Mouse (Mus musculus): ENCODE data around the gene Tradd.

Tradd gene

GRCm38 (mm10) chr8:105264024-105264982 is at the start of gene Tradd, which contains the start of gene Fbxl8:
Gene Tradd, minus strand, starts transcription at chr8:105264609.
Gene Fbxl8, plus strand, starts transcription at chr8:105264648.
- H3K27me3 ChIP-seq (ENCODE audit: control insufficient read depth, insufficient read depth, low read length, poor library complexity, severe bottlenecking), result no peaks in the 10 kb centered on the region
- no peaks in the 10 kb centered on the region for H3K36me3 ChIP-seq (ENCODE audit: control insufficient read depth, insufficient read depth, low read length, poor library complexity, severe bottlenecking)
- DNase-seq (ENCODE audit: low read depth, low spot score), result peak; percentile 70

- H3K36me3 ChIP-seq (ENCODE audit: control insufficient read depth, insufficient read depth, low read length, poor library complexity, severe bottlenecking), result peaks cover 5% of the 10 kb centered on the region
- H3K27me3 ChIP-seq (ENCODE audit: control insufficient read depth, insufficient read depth, low read length, poor library complexity, severe bottlenecking), result no peaks in the 10 kb centered on the region
- DNase-seq (ENCODE audit: low read depth, low spot score), result no peak
These were observed 49.4 kb upstream of the Tradd start for GRCm38 (mm10) chr8:105313622-105314402.

GRCm38 (mm10) chr8:105312891-105313481 is 48.6 kb upstream of the Tradd start:
- Histone ChIP-seq H3K27me3 (ENCODE audit: control insufficient read depth, insufficient read depth, low read length, poor library complexity, severe bottlenecking) (no peaks in the 10 kb centered on the region; the same call in 1 of the 2 replicates), H3K36me3 (ENCODE audit: control insufficient read depth, insufficient read depth, low read length, poor library complexity, severe bottlenecking) (peaks cover 3% of the 10 kb centered on the region)
- DNase-seq (ENCODE audit: low read depth, low spot score), result no peak

GRCm38 (mm10) chr8:105311718-105312117 is 47.3 kb upstream of the Tradd start:
- Histone ChIP-seq H3K27me3 (ENCODE audit: control insufficient read depth, insufficient read depth, low read length, poor library complexity, severe bottlenecking) (no peaks in the 10 kb centered on the region; the same call in 1 of the 2 replicates), H3K36me3 (ENCODE audit: control insufficient read depth, insufficient read depth, low read length, poor library complexity, severe bottlenecking) (peaks cover 3% of the 10 kb centered on the region)
- no peak for DNase-seq (ENCODE audit: low read depth, low spot score)

- no peak for DNase-seq (ENCODE audit: low read depth, low spot score)
- H3K36me3 ChIP-seq (ENCODE audit: control insufficient read depth, insufficient read depth, low read length, poor library complexity, severe bottlenecking), result peaks cover 3% of the 10 kb centered on the region
- no peaks in the 10 kb centered on the region; the same call in 1 of the 2 replicates for H3K27me3 ChIP-seq (ENCODE audit: control insufficient read depth, insufficient read depth, low read length, poor library complexity, severe bottlenecking)
These were observed 45.7 kb upstream of the Tradd start for GRCm38 (mm10) chr8:105310118-105310517.

- peaks cover 3% of the 10 kb centered on the region for H3K36me3 ChIP-seq (ENCODE audit: control insufficient read depth, insufficient read depth, low read length, poor library complexity, severe bottlenecking)
- DNase-seq (ENCODE audit: low read depth, low spot score), result no peak
These were observed 44.9 kb upstream of the Tradd start for GRCm38 (mm10) chr8:105309142-105309847.

GRCm38 (mm10) chr8:105308428-105308827 is 44.0 kb upstream of the Tradd start:
- peaks cover 4% of the 10 kb centered on the region for H3K36me3 ChIP-seq (ENCODE audit: control insufficient read depth, insufficient read depth, low read length, poor library complexity, severe bottlenecking)
- no peaks in the 10 kb centered on the region; the same call in 1 of the 2 replicates for H3K27me3 ChIP-seq (ENCODE audit: control insufficient read depth, insufficient read depth, low read length, poor library complexity, severe bottlenecking)
- no peak for DNase-seq (ENCODE audit: low read depth, low spot score)

More at GRCm38 (mm10) chr8:105309142-105309847, 44.9 kb upstream of the Tradd start:
- no peaks in the 10 kb centered on the region; the same call in 1 of the 2 replicates for H3K27me3 ChIP-seq (ENCODE audit: control insufficient read depth, insufficient read depth, low read length, poor library complexity, severe bottlenecking)

GRCm38 (mm10) chr8:105307670-105308069 is 43.3 kb upstream of the Tradd start:
- no peak for DNase-seq (ENCODE audit: low read depth, low spot score)
- H3K27me3 ChIP-seq (ENCODE audit: control insufficient read depth, insufficient read depth, low read length, poor library complexity, severe bottlenecking), result no peaks in the 10 kb centered on the region; the same call in 1 of the 2 replicates
- peaks cover 6% of the 10 kb centered on the region for H3K36me3 ChIP-seq (ENCODE audit: control insufficient read depth, insufficient read depth, low read length, poor library complexity, severe bottlenecking)

GRCm38 (mm10) chr8:105306146-105306691 is 41.8 kb upstream of the Tradd start:
- no peak for DNase-seq (ENCODE audit: low read depth, low spot score)
- peaks cover 13% of the 10 kb centered on the region for H3K36me3 ChIP-seq (ENCODE audit: control insufficient read depth, insufficient read depth, low read length, poor library complexity, severe bottlenecking)
- H3K27me3 ChIP-seq (ENCODE audit: control insufficient read depth, insufficient read depth, low read length, poor library complexity, severe bottlenecking), result no peaks in the 10 kb centered on the region; the same call in 1 of the 2 replicates

GRCm38 (mm10) chr8:105305211-105306145 is 41.1 kb upstream of the Tradd start, which contains the start of gene Elmo3:
Gene Elmo3, plus strand, starts transcription at chr8:105305601.
- peak; percentile 28 for DNase-seq (ENCODE audit: low read depth, low spot score)
- H3K36me3 ChIP-seq (ENCODE audit: control insufficient read depth, insufficient read depth, low read length, poor library complexity, severe bottlenecking), result peaks cover 15% of the 10 kb centered on the region
- no peaks in the 10 kb centered on the region; the same call in 1 of the 2 replicates for H3K27me3 ChIP-seq (ENCODE audit: control insufficient read depth, insufficient read depth, low read length, poor library complexity, severe bottlenecking)

- DNase-seq (ENCODE audit: low read depth, low spot score), result no peak
- Histone ChIP-seq H3K36me3 (ENCODE audit: control insufficient read depth, insufficient read depth, low read length, poor library complexity, severe bottlenecking) (peaks cover 15% of the 10 kb centered on the region), H3K27me3 (ENCODE audit: control insufficient read depth, insufficient read depth, low read length, poor library complexity, severe bottlenecking) (no peaks in the 10 kb centered on the region; the same call in 1 of the 2 replicates)
These were observed 40.2 kb upstream of the Tradd start for GRCm38 (mm10) chr8:105304325-105305210.

GRCm38 (mm10) chr8:105303874-105304273 is 39.5 kb upstream of the Tradd start:
- H3K36me3 ChIP-seq (ENCODE audit: control insufficient read depth, insufficient read depth, low read length, poor library complexity, severe bottlenecking), result peaks cover 13% of the 10 kb centered on the region
- H3K27me3 ChIP-seq (ENCODE audit: control insufficient read depth, insufficient read depth, low read length, poor library complexity, severe bottlenecking), result no peaks in the 10 kb centered on the region; the same call in 1 of the 2 replicates
- DNase-seq (ENCODE audit: low read depth, low spot score), result no peak

All from splenic B cell, adult 2 months (primary cell).